Mouse (Mus musculus) testis, adult 2 months (tissue): Measurements from ENCODE around the gene Slc12a9.
A peak's percentile ranks its signal among the peaks of the same experiment; 100 is the strongest.

Experiments
- CTCF ChIP-seq: fragments of 200-500 bp; IDR thresholded peaks from 2 replicates; pipeline ENCODE4 v1.5.1; 2012; ENCODE audit warnings: low read depth, mild to moderate bottlenecking, inconsistent platforms, low read length, moderate library complexity; ENCODE audit not compliant: control insufficient read depth, insufficient read depth, insufficient replicate concordance
- POLR2A ChIP-seq: fragments of 200-500 bp; IDR thresholded peaks from 2 replicates; pipeline ENCODE4 v1.6.1; 2012; ENCODE audit warnings: low read depth, mild to moderate bottlenecking, inconsistent platforms, low read length, moderate library complexity; ENCODE audit not compliant: control insufficient read depth

DNA sequence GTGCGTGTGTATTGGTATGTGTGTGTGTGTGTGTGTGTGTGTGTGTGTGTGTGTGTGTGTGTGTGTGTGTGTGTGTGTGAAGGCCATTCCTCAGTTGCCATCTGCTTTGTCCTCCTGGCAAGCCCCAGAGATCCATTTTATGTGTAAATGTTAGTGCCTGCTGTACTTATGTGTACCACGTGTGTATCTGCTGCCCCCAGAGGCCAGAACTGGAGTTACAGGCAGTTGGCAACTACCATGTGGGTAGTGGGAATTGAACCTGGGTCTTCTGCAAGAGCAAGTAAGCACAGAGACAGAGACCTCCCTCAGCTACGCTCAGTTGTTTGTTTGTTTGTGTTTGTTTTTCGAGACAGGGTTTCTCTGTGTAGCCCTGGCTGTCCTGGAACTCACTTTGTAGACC, 47.8 kb upstream of the Slc12a9 start:
- TF ChIP-seq CTCF, result peak; percentile 72; the same call in 1 of the 2 replicates
- no peak for TF ChIP-seq POLR2A
